Mouse (Mus musculus): Measurements from ENCODE around the gene Dlx2. TPM values are rescaled to one million over a fixed set of nuclear protein-coding genes. Genes with fewer than 3 reads are reported as not detected.

The Dlx2 gene
- polyA plus RNA-seq, 1 experiment from 2014 or later = 0.28 TPM

GRCm38 (mm10) chr2:71530391-71531123 lies 16.0 kb downstream of the Dlx2 start:
- Histone ChIP-seq H3K4me3 (replicated peaks; ENCODE audit: low read length) (no peak overlapping the region), H3K9me3 (ENCODE audit: control insufficient read depth, low read length) (no peaks in the 10 kb centered on the region), H3K4me2 (replicated peaks) (no peak overlapping the region), H3K4me1 (replicated peaks; ENCODE audit: control insufficient read depth, insufficient read depth, low read length) (0 out of 2 replicates have a peak, but pooled peaks cover 10% of the 10 kb centered on the region), H3K36me3 (replicated peaks; ENCODE audit: control insufficient read depth, insufficient read depth) (no peaks in the 10 kb centered on the region), H3K9ac (no peak overlapping the region), H3K27me3 (ENCODE audit: control insufficient read depth, insufficient read depth, low read length) (peaks cover 95% of the 10 kb centered on the region), H3K27ac (no peak overlapping the region)
- DNase-seq (ENCODE audit: low spot score) = no peak
- 1% methylated on average over 34 of the region's 34 CpGs for WGBS
- no peak for ATAC-seq (ENCODE audit: low FRiP score)

GRCm38 (mm10) chr2:71529511-71530351 lies 16.8 kb downstream of the Dlx2 start:
- Histone ChIP-seq H3K36me3 (replicated peaks; ENCODE audit: control insufficient read depth, insufficient read depth) (no peaks in the 10 kb centered on the region), H3K9ac (no peak overlapping the region), H3K27me3 (ENCODE audit: control insufficient read depth, insufficient read depth, low read length) (peaks cover 96% of the 10 kb centered on the region)

GRCm38 (mm10) chr2:71528714-71529510 lies 17.6 kb downstream of the Dlx2 start:
- DNase-seq (ENCODE audit: low spot score) (no peak), ATAC-seq (ENCODE audit: low FRiP score) (peak; percentile 34; the same call in 1 of the 2 replicates)
- under 1% methylated on average over 46 of the region's 57 CpGs for WGBS
- no peak overlapping the region for H3K27ac ChIP-seq
- no peak overlapping the region for H3K9ac ChIP-seq
- peak overlapping the region; percentile 29 for H3K4me3 ChIP-seq (replicated peaks; ENCODE audit: low read length)
- peaks cover 96% of the 10 kb centered on the region for H3K27me3 ChIP-seq (ENCODE audit: control insufficient read depth, insufficient read depth, low read length)
- H3K4me1 ChIP-seq (replicated peaks; ENCODE audit: control insufficient read depth, insufficient read depth, low read length) = 0 out of 2 replicates have a peak, but pooled peaks cover 10% of the 10 kb centered on the region
- H3K4me2 ChIP-seq (replicated peaks) = peak overlapping the region; percentile 55
- H3K9me3 ChIP-seq (ENCODE audit: control insufficient read depth, low read length) = no peaks in the 10 kb centered on the region
- H3K36me3 ChIP-seq (replicated peaks; ENCODE audit: control insufficient read depth, insufficient read depth) = no peaks in the 10 kb centered on the region

More at GRCm38 (mm10) chr2:71529511-71530351, 16.8 kb downstream of the Dlx2 start:
- WGBS = under 1% methylated on average over 51 of the region's 60 CpGs
- DNase-seq (ENCODE audit: low spot score) = no peak
- Histone ChIP-seq H3K4me2 (replicated peaks) (peak overlapping the region; percentile 55), H3K4me1 (replicated peaks; ENCODE audit: control insufficient read depth, insufficient read depth, low read length) (0 out of 2 replicates have a peak, but pooled peaks cover 10% of the 10 kb centered on the region), H3K9me3 (ENCODE audit: control insufficient read depth, low read length) (no peaks in the 10 kb centered on the region), H3K4me3 (replicated peaks; ENCODE audit: low read length) (peak overlapping the region; percentile 29), H3K27ac (no peak overlapping the region)
- peak; percentile 65 for ATAC-seq (ENCODE audit: low FRiP score)

GRCm38 (mm10) chr2:71528014-71528713 lies 18.4 kb downstream of the Dlx2 start, which contains the start of gene Dlx1:
TSS of gene Dlx1 (plus strand) at chr2:71528113.
- 1% methylated on average over 26 of the region's 26 CpGs for WGBS
- H3K27me3 ChIP-seq (ENCODE audit: control insufficient read depth, insufficient read depth, low read length) = peaks cover 96% of the 10 kb centered on the region
- H3K4me1 ChIP-seq (replicated peaks; ENCODE audit: control insufficient read depth, insufficient read depth, low read length) = 0 out of 2 replicates have a peak, but pooled peaks cover 10% of the 10 kb centered on the region
- H3K36me3 ChIP-seq (replicated peaks; ENCODE audit: control insufficient read depth, insufficient read depth) = no peaks in the 10 kb centered on the region
- H3K9me3 ChIP-seq (ENCODE audit: control insufficient read depth, low read length) = no peaks in the 10 kb centered on the region
- H3K9ac ChIP-seq = no peak within 1 kb of the TSS
- DNase-seq (ENCODE audit: low spot score) (no peak), ATAC-seq (ENCODE audit: low FRiP score) (no peak)
- H3K4me3 ChIP-seq (replicated peaks; ENCODE audit: low read length) = peak within 1 kb of the TSS; percentile 29; the same call in 1 of the 2 replicates
- peak within 1 kb of the TSS; percentile 55 for H3K4me2 ChIP-seq (replicated peaks)
- no peak within 1 kb of the TSS for H3K27ac ChIP-seq

GRCm38 (mm10) chr2:71527323-71528013 lies 19.1 kb downstream of the Dlx2 start:
- Histone ChIP-seq H3K36me3 (replicated peaks; ENCODE audit: control insufficient read depth, insufficient read depth) (no peaks in the 10 kb centered on the region), H3K27ac (no peak overlapping the region), H3K4me3 (replicated peaks; ENCODE audit: low read length) (no peak overlapping the region), H3K4me2 (replicated peaks) (no peak overlapping the region), H3K4me1 (replicated peaks; ENCODE audit: control insufficient read depth, insufficient read depth, low read length) (0 out of 2 replicates have a peak, but pooled peaks cover 10% of the 10 kb centered on the region), H3K27me3 (ENCODE audit: control insufficient read depth, insufficient read depth, low read length) (peaks cover 96% of the 10 kb centered on the region), H3K9me3 (ENCODE audit: control insufficient read depth, low read length) (no peaks in the 10 kb centered on the region), H3K9ac (no peak overlapping the region)
- DNase-seq (ENCODE audit: low spot score) (no peak), ATAC-seq (ENCODE audit: low FRiP score) (no peak)
- WGBS = 2% methylated on average over 24 of the region's 24 CpGs

GRCm38 (mm10) chr2:71526595-71527322 lies 19.8 kb downstream of the Dlx2 start:
- Histone ChIP-seq H3K4me1 (replicated peaks; ENCODE audit: control insufficient read depth, insufficient read depth, low read length) (0 out of 2 replicates have a peak, but pooled peaks cover 10% of the 10 kb centered on the region), H3K4me3 (replicated peaks; ENCODE audit: low read length) (no peak overlapping the region), H3K36me3 (replicated peaks; ENCODE audit: control insufficient read depth, insufficient read depth) (no peaks in the 10 kb centered on the region), H3K4me2 (replicated peaks) (no peak overlapping the region), H3K27me3 (ENCODE audit: control insufficient read depth, insufficient read depth, low read length) (peaks cover 95% of the 10 kb centered on the region), H3K9me3 (ENCODE audit: control insufficient read depth, low read length) (no peaks in the 10 kb centered on the region), H3K27ac (no peak overlapping the region), H3K9ac (no peak overlapping the region)
- 3% methylated on average over 10 of the region's 10 CpGs for WGBS
- no peak for ATAC-seq (ENCODE audit: low FRiP score)
- DNase-seq (ENCODE audit: low spot score) = peak; percentile 23

GRCm38 (mm10) chr2:71524763-71525162 lies 21.8 kb downstream of the Dlx2 start:
- no peaks in the 10 kb centered on the region for H3K36me3 ChIP-seq (replicated peaks; ENCODE audit: control insufficient read depth, insufficient read depth)

More at GRCm38 (mm10) chr2:71524763-71525162, 21.8 kb downstream of the Dlx2 start:
- H3K27me3 ChIP-seq (ENCODE audit: control insufficient read depth, insufficient read depth, low read length) = peaks cover 96% of the 10 kb centered on the region
- no peaks in the 10 kb centered on the region for H3K9me3 ChIP-seq (ENCODE audit: control insufficient read depth, low read length)
- no peak overlapping the region for H3K9ac ChIP-seq
- 29% methylated on average over 13 of the region's 13 CpGs for WGBS
- H3K4me3 ChIP-seq (replicated peaks; ENCODE audit: low read length) = no peak overlapping the region
- DNase-seq (ENCODE audit: low spot score) (no peak), ATAC-seq (ENCODE audit: low FRiP score) (no peak)
- H3K4me1 ChIP-seq (replicated peaks; ENCODE audit: control insufficient read depth, insufficient read depth, low read length) = 0 out of 2 replicates have a peak, but pooled peaks cover 10% of the 10 kb centered on the region
- H3K4me2 ChIP-seq (replicated peaks) = no peak overlapping the region
- H3K27ac ChIP-seq = no peak overlapping the region
